Mouse (Mus musculus) adrenal gland, postnatal 4 days (tissue): Measurements from ENCODE around the gene Olfr350. TPM values are rescaled to one million over a fixed set of nuclear protein-coding genes. Genes with fewer than 3 reads are reported as not detected.

Source experiments
- DNase-seq, 2 experiments: peaks; one replicate each; pipeline ENCODE4 v3.0.0; 2021 to 2022; ENCODE audit warnings: low spot score in 2 of 2, mixed read lengths in 2 of 2
- long read RNA-seq, 2 experiments: library from polyadenylated mRNA; stranded (forward); transcript quantifications; one replicate each; pipeline ENCODE4 v2.0.0; 2021
- total RNA-seq, 2 experiments: library from RNA; stranded (reverse); gene quantifications; 2 replicates each; pipeline ENCODE4 v1.2.3; 2021

Olfr350 gene
- not detected for total RNA-seq
- long read RNA-seq, experiment 1: 0 reads
- long read RNA-seq, experiment 2: 0 reads

- DNase-seq: no peak
These were observed at the start of gene Olfr350 for GRCm38 (mm10) chr2:36846010-36846409. Gene Olfr350 (plus strand): TSS chr2:36846310.

- DNase-seq: no peak
These were observed 29.2 kb upstream of the Olfr350 start, which contains the start of gene Olfr3 for GRCm38 (mm10) chr2:36816932-36817331. Gene Olfr3 (minus strand): TSS chr2:36817032.

GRCm38 (mm10) chr2:36862560-36862959 lies 16.4 kb downstream of the Olfr350 start, which contains the start of gene Olfr351:
Gene Olfr351 (minus strand): TSS chr2:36862660.
- DNase-seq: no peak

- no peak for DNase-seq
These were observed 22.1 kb downstream of the Olfr350 start, which contains the start of gene Olfr352 for GRCm38 (mm10) chr2:36868160-36868559. Gene Olfr352 (plus strand): TSS chr2:36868460.

GRCm38 (mm10) chr2:36892836-36893235 lies 46.7 kb downstream of the Olfr350 start, which contains the start of gene Olfr353:
Gene Olfr353 (minus strand): TSS chr2:36892936.
- no peak for DNase-seq

GRCm38 (mm10) chr2:36897114-36897513 lies 51.0 kb downstream of the Olfr350 start:
- DNase-seq: no peak

Other genes with a start within 250 kb of the Olfr350 start
- gene Olfr345, start 206.3 kb upstream of the Olfr350 start, total RNA-seq: not detected
- gene Olfr346, start 160.5 kb upstream of the Olfr350 start, total RNA-seq: not detected
- gene Olfr347, start 114.4 kb upstream of the Olfr350 start, total RNA-seq: not detected
- gene Olfr348, start 62.0 kb upstream of the Olfr350 start, total RNA-seq: not detected
- not detected for gene Olfr50, start 55.8 kb upstream of the Olfr350 start, total RNA-seq
- not detected for gene Olfr3, start 29.3 kb upstream of the Olfr350 start, total RNA-seq
- gene Olfr351, start 16.4 kb downstream of the Olfr350 start, total RNA-seq: not detected
- not detected for gene Olfr352, start 22.1 kb downstream of the Olfr350 start, total RNA-seq
- not detected for gene Olfr353, start 46.6 kb downstream of the Olfr350 start, total RNA-seq
- gene Olfr354, start 59.4 kb downstream of the Olfr350 start, total RNA-seq: not detected
- gene Olfr355, start 82.6 kb downstream of the Olfr350 start, total RNA-seq: not detected
- gene Olfr356, start 90.8 kb downstream of the Olfr350 start, total RNA-seq: not detected
- not detected for gene Olfr357, start 147.5 kb downstream of the Olfr350 start, total RNA-seq
- not detected for gene Olfr358, start 163.0 kb downstream of the Olfr350 start, total RNA-seq
- gene Olfr360, start 219.4 kb downstream of the Olfr350 start, total RNA-seq: not detected
- gene Olfr361, start 243.0 kb downstream of the Olfr350 start, total RNA-seq: not detected